Mouse (Mus musculus) CH12.LX (cell line): ENCODE data around the gene 2700081O15Rik. TPM values are rescaled to one million over a fixed set of nuclear protein-coding genes. Genes with fewer than 3 reads are reported as not detected.

ENCODE experiments used
- DNase-seq: peaks from one replicate; pipeline ENCODE4 v3.0.0-alpha.2; 2013; ENCODE audit errors: extremely low read depth
- H3K27ac ChIP-seq: 2 replicates; pipeline ENCODE4 v1.5.1; 2012; ENCODE audit warnings: low read depth, mild to moderate bottlenecking, control low read depth, moderate library complexity; ENCODE audit not compliant: insufficient read depth
- H3K27me3 ChIP-seq: replicated peaks from 2 replicates; pipeline ENCODE3; 2012; ENCODE audit warnings: inconsistent platforms
- H3K36me3 ChIP-seq, 2 experiments: replicated peaks in 1 of 2; 2 replicates each; pipeline versions ENCODE3 to v1.6.1; 2012; ENCODE audit warnings: inconsistent platforms in 1 of 2, low read length in 1 of 2, mild to moderate bottlenecking in 1 of 2, mixed read lengths in 1 of 2, moderate library complexity in 1 of 2; ENCODE audit not compliant: control insufficient read depth in 1 of 2, insufficient read depth in 1 of 2
- H3K4me1 ChIP-seq, 2 experiments: 2 replicates each; pipeline ENCODE4 v1.6.1; 2012; ENCODE audit warnings: inconsistent platforms in 1 of 2, moderate library complexity in 1 of 2; ENCODE audit not compliant: insufficient read depth in 2 of 2, control insufficient read depth in 1 of 2
- H3K4me2 ChIP-seq: 2 replicates; pipeline ENCODE4 v1.6.1; 2012; ENCODE audit warnings: low read depth, mild to moderate bottlenecking, control low read depth; ENCODE audit not compliant: poor library complexity, insufficient read depth, severe bottlenecking
- H3K4me3 ChIP-seq, 3 experiments: fragments of 150-350 bp in 1 of 3; sonication (generic) in 1 of 3; replicated peaks in 1 of 3; 2 replicates each; pipeline versions ENCODE3 to v1.5.1; 2011 to 2012; ENCODE audit warnings: low read depth in 2 of 3, low read length in 2 of 3, mild to moderate bottlenecking in 2 of 3, moderate library complexity in 2 of 3, control low read depth in 1 of 3, improper control_type of control experiment in 1 of 3, inconsistent platforms in 1 of 3, mixed read lengths in 1 of 3; ENCODE audit not compliant: poor library complexity in 1 of 3
- H3K79me2 ChIP-seq: replicated peaks from 2 replicates; pipeline ENCODE4 v1.6.1; 2012; ENCODE audit warnings: mild to moderate bottlenecking, moderate library complexity; ENCODE audit not compliant: control insufficient read depth, poor library complexity, insufficient read depth, severe bottlenecking; ENCODE audit errors: extremely low read depth
- H3K9ac ChIP-seq: 2 replicates; pipeline ENCODE4 v1.6.1; 2012; ENCODE audit warnings: low read depth, mild to moderate bottlenecking, control low read depth, moderate library complexity; ENCODE audit not compliant: insufficient read depth
- H3K9me3 ChIP-seq: replicated peaks from 2 replicates; pipeline ENCODE3; 2012; ENCODE audit warnings: low read length, inconsistent platforms, mixed read lengths
- BHLHE40 ChIP-seq: IDR thresholded peaks from 2 replicates; pipeline ENCODE4 v1.6.1; 2011; ENCODE audit warnings: mild to moderate bottlenecking, low read depth, low read length, improper control_type of control experiment
- CHD2 ChIP-seq: IDR thresholded peaks from 2 replicates; pipeline ENCODE4 v1.6.1; 2011; ENCODE audit warnings: low read length, improper control_type of control experiment
- ELF1 ChIP-seq: IDR thresholded peaks from 2 replicates; pipeline ENCODE4 v1.6.1; 2014; ENCODE audit warnings: low read depth, mild to moderate bottlenecking, inconsistent platforms, low read length, improper control_type of control experiment
- EP300 ChIP-seq: IDR thresholded peaks from 2 replicates; pipeline ENCODE4 v1.6.1; 2011; ENCODE audit warnings: low read length, improper control_type of control experiment
- ETS1 ChIP-seq: conservative IDR thresholded peaks from 2 replicates; pipeline ENCODE4 v1.6.1; 2012; ENCODE audit warnings: low read depth, mild to moderate bottlenecking, inconsistent platforms, low read length, improper control_type of control experiment, moderate library complexity
- IRF4 ChIP-seq: IDR thresholded peaks from 2 replicates; pipeline ENCODE4 v1.6.1; 2014; ENCODE audit warnings: low read depth, mild to moderate bottlenecking, inconsistent platforms, low read length, improper control_type of control experiment
- MAFK ChIP-seq: IDR thresholded peaks from 2 replicates; pipeline ENCODE4 v1.6.1; 2011; ENCODE audit warnings: low read length, improper control_type of control experiment; ENCODE audit not compliant: insufficient replicate concordance
- MEF2A ChIP-seq: IDR thresholded peaks from 2 replicates; pipeline ENCODE4 v1.6.1; 2014; ENCODE audit warnings: low read depth, mild to moderate bottlenecking, inconsistent platforms, low read length, improper control_type of control experiment, borderline replicate concordance
- MXI1 ChIP-seq: IDR thresholded peaks from 2 replicates; pipeline ENCODE4 v1.6.1; 2011; ENCODE audit warnings: mild to moderate bottlenecking, low read depth, low read length, improper control_type of control experiment
- NELFE ChIP-seq: IDR thresholded peaks from 2 replicates; pipeline ENCODE4 v1.6.1; 2011; ENCODE audit warnings: low read depth, low read length, improper control_type of control experiment
- RAD21 ChIP-seq: IDR thresholded peaks from 2 replicates; pipeline ENCODE4 v1.6.1; 2011; ENCODE audit warnings: low read depth, mild to moderate bottlenecking, low read length, improper control_type of control experiment, moderate library complexity
- RCOR1 ChIP-seq: conservative IDR thresholded peaks from 2 replicates; pipeline ENCODE4 v1.6.1; 2012; ENCODE audit warnings: low read depth, mild to moderate bottlenecking, inconsistent platforms, low read length, improper control_type of control experiment
- SMC3 ChIP-seq: IDR thresholded peaks from 2 replicates; pipeline ENCODE4 v1.6.1; 2011; ENCODE audit warnings: low read depth, low read length, improper control_type of control experiment
- TBP ChIP-seq: conservative IDR thresholded peaks from 2 replicates; pipeline ENCODE4 v1.6.1; 2011; ENCODE audit warnings: low read depth, low read length, improper control_type of control experiment
- TCF12 ChIP-seq: IDR thresholded peaks from 2 replicates; pipeline ENCODE4 v1.6.1; 2014; ENCODE audit warnings: low read depth, mild to moderate bottlenecking, inconsistent platforms, low read length, improper control_type of control experiment
- UBTF ChIP-seq: IDR thresholded peaks from 2 replicates; pipeline ENCODE4 v1.6.1; 2012; ENCODE audit warnings: low read depth, mild to moderate bottlenecking, inconsistent platforms, low read length, improper control_type of control experiment, moderate library complexity
- USF1 ChIP-seq: IDR thresholded peaks from 2 replicates; pipeline ENCODE4 v1.6.1; 2014; ENCODE audit warnings: low read depth, mild to moderate bottlenecking, inconsistent platforms, low read length, improper control_type of control experiment
- dilution Hi-C: fragments of 300-500 bp; cut with MboI; formaldehyde crosslinking; loops from 2 replicates; pipeline ENCODE4 v1.14.3; 2020; ENCODE audit warnings: low sequenced_read_pairs; ENCODE audit not compliant: extremely low pct_unique_long_range_greater_than_20kb, extremely low pct_ligation_motif_present
- in situ Hi-C: fragments of 300-500 bp; cut with MboI; formaldehyde crosslinking; loops from 3 replicates; pipeline ENCODE4 v1.14.3; 2019; ENCODE audit warnings: low sequenced_read_pairs, low pct_ligation_motif_present, low pct_unique_long_range_greater_than_20kb, mixed read lengths
- polyA plus RNA-seq: library from polyadenylated mRNA; unstranded; fragments of >175 nt; gene quantifications from 2 replicates; pipeline ENCODE4 v1.2.1, GENCODE M21; 2012; ENCODE audit warnings: low read depth; ENCODE audit not compliant: insufficient read length
- total RNA-seq, 2 experiments: library from RNA; depleted of rRNA; stranded (reverse); fragments of 300-350 nt in 1 of 2; fragments of >200 nt in 1 of 2; gene quantifications; 2 replicates each; pipeline ENCODE4 v1.2.3; 2012 to 2014

2700081O15Rik gene
- total and polyA plus RNA-seq, 3 experiments: 7.2 to 12.3 (median 9.8) TPM

GRCm38 (mm10) chr19:7424590-7425397, 7.4 kb downstream of the 2700081O15Rik start:
- no peaks in the 10 kb centered on the region for H3K27me3 ChIP-seq
- peaks cover 53 to 78% of the 10 kb centered on the region in 2 experiments for H3K36me3 ChIP-seq
- DNase-seq: no peak
- H3K4me2 ChIP-seq: no peak overlapping the region
- dilution Hi-C loops (no loop called here), in situ Hi-C loops (loop anchor here (25.0 kb wide), 1 partner anchor 362 kb away; the partner anchor contains the start of gene Macrod1)
- peaks cover 14% of the 10 kb centered on the region for H3K9me3 ChIP-seq
- TF ChIP-seq UBTF (no peak), TCF12 (no peak), ETS1 (no peak), NELFE (no peak), SMC3 (no peak), USF1 (no peak), CHD2 (no peak), TBP (no peak), MEF2A (no peak), RAD21 (no peak)
- peaks cover 4 to 64% of the 10 kb centered on the region in 2 experiments for H3K4me1 ChIP-seq
- H3K79me2 ChIP-seq: no peaks in the 10 kb centered on the region
- no peak overlapping the region for H3K27ac ChIP-seq
- no peak overlapping the region for H3K9ac ChIP-seq
- no peak overlapping the region for H3K4me3 ChIP-seq

GRCm38 (mm10) chr19:7425398-7425775, 8.0 kb downstream of the 2700081O15Rik start:
- DNase-seq: peak; percentile 51
- Histone ChIP-seq H3K79me2 (no peaks in the 10 kb centered on the region), H3K4me2 (no peak overlapping the region), H3K27ac (no peak overlapping the region), H3K9me3 (peaks cover 14% of the 10 kb centered on the region), H3K4me1 (peaks cover 0 to 58% of the 10 kb centered on the region in 2 experiments; a peak in 3 of 4 replicates), H3K4me3 (no peak overlapping the region), H3K36me3 (peaks cover 56 to 82% of the 10 kb centered on the region in 2 experiments), H3K9ac (no peak overlapping the region), H3K27me3 (no peaks in the 10 kb centered on the region)
- dilution Hi-C loops (no loop called here), in situ Hi-C loops (no loop called here)
- TF ChIP-seq IRF4 (no peak), MXI1 (no peak), UBTF (no peak), RCOR1 (0 out of 2 replicates have a peak, but pooled peaks have one; percentile 16), EP300 (peak; percentile 25; the same call in 1 of the 2 replicates), BHLHE40 (0 out of 2 replicates have a peak, but pooled peaks have one; percentile 15), ELF1 (no peak), ETS1 (peak; percentile 37; the same call in 1 of the 2 replicates), MAFK (no peak)
